Mouse (Mus musculus) fat pad, adult 2 months (tissue): ENCODE data around the gene Galnt4.

ENCODE experiments used
- DNase-seq: peaks from one replicate; pipeline ENCODE4 v3.0.0-alpha.2; 2011; ENCODE audit warnings: low read depth, low spot score; ENCODE audit errors: extremely low read depth

The Galnt4 gene

DNA sequence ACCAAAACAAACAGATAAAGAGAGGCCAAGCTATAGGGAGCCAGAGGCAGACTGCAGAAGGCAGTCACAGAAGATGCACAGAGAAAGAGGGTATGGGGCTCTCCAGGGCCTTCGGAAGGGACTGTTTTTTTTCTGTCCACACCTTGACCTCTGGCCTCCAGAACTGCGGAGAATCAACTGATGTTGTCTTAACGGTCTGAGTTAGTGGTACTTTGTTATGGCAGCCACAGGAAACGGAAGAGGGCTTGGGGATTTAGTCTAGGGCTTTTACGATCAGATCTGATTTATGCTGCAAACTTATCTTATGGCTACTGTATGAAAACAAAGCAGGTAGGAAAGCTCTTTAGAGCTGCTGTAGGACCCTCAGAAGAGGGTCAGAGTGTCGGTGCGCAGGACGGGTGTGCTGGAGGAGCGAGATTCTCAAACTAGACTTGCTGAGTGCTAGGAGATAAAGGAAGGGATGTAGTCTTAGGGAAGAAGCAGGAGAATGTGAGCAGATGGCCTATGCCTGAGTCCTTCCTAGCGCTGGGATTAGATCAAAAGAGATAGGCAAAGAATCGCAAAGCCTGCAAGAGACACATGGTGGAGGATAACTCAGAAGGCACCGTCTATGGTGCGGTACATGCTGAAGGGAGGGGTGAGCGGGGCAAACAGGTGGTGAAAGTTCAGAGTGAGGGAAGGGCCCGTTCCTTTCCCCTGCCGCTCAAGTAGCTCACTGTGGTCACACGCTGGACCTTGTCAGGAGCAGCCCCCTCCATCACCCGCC lies 7.7 kb downstream of the Galnt4 start:
- no peak for DNase-seq

DNA sequence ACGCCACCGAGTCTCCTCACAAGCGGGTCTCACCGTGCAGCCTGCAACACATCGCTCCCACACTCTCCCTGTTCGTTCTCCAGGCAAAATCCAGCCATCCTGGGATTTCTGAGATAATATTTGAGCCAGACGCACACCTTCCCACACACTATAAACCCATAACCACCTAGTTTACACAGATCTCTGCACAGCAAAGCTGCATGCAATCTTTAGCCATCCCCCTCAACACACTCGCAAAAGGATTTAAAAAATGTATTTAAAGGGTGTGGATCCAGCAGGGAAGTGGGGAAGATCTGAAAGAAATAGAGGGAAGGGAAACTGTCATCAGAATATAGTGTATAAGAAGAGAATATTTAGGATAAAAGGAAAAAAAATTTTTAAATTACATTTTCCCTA lies 8.3 kb downstream of the Galnt4 start:
- DNase-seq = no peak

DNA sequence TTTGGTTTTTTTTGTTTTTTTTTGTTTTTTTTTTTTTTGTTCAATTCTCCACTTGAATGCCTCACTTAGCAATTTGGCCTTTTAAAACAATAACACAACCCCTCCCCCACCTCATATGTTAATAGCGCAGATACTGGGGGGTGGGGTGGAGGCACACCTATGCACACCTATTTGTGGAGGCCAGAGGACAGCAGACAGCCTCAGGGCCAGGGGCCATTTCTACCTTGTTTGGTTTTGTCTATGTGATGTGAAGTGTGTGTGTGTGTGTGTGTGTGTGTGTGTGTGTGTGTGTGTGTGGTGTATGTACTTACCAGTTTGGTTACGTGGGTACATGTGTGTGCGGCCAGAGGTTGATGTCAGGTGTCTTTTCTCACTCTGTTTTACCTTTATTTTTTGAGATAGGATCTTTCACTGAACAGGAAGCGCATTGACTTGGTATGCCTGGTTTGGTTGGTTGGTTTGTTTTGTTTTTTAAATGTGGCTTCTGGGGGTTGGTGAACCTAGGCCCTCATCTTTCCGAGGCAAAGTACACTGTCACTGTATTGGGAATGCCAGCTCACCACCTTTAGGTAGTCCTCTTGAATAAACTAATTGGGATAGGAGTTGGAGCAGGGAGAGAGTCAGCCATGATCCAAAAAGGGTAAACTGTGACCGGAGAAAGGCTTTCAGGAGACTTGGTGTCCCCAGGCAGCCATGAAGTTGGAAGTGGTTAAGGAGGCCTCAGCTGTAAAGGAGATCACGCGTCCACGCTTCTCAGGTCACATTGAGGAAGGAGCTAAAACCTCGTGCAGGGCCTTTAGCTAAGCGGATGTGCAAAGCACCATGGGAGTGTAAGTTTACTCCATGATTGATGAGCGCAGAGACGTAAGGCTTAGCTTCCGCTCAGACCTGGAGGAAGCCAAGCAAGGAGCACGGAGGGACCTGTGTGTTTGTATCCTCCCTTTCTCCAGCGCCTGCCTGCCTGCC lies 9.0 kb downstream of the Galnt4 start:
- no peak for DNase-seq

DNA sequence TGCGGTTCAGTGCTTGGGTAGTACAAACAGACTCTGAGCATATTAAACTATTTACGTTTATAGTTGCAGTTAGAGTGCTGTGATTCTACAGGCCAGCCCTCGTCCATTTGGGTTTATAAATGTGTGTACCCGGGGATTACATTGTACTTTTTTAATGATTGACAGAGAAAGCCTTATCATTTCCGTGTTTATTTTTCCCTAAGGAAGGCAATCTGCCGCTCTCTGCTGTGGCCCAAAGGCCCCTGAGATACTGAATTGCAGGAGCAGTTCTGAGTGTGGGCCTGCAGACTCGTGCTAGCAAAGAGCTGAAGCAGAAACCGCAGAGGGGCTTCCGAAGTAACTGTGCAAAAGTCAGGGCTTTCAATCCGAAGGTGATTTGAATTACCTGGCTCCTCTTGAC lies 9.9 kb downstream of the Galnt4 start:
- no peak for DNase-seq

DNA sequence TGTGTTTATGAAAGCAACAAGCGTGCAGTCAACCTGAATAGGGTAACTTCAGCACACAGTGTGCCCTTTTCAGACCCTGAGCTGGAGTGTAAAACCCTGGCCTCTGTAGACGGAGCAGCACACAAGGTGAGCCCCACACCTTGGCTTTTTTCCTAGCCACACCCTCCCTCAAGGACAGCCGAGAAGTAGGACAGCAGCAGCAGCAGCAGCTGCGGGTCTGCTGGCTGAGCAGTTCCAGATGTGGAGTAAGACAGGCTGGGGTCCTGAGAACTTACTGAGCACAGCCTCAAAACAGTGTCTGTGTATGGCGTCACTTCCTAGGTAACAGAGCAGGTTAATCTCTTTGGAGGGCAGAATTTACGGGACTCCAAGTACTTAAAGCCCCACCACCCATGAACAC lies 10.7 kb downstream of the Galnt4 start:
- no peak for DNase-seq

DNA sequence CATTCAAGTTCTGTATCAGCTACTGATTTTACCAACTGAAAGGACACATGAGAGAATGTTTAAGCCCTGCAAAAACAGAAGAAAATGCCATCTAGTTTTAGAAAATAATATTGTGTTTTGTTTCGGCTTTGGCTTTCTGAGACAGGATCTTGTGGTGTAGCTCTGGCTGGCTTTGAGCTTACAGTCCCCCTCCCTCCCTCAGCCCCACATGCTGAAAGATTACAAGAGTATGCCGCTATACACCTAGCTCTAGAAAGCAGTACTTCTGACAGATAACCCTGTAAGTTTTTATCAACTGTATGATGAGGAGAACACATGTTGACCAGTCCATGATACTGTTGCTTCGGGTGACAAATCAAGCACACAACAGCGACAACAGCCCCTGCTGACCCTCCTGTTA lies 11.5 kb downstream of the Galnt4 start:
- no peak for DNase-seq

DNA sequence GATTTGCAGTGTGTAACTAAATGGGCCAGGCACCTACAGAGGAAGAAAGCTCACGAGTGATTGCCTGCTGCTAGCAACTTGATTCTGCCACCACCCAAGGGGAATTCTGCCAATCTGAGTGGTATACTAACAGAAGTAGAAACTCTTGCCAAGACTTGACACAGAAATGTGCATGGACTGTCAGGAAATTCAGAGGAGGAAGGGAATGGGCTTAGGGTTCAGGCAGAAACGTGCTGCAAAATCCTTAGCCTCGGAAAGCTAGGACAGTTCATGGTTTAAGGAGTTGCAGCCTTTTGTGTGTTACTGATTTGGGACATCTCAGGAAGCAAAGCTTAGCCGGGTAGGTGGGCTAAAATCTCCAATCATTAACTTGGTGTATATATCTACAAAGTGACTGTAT lies 18.3 kb downstream of the Galnt4 start, which contains the start of gene Phxr2:
TSS of gene Phxr2 (minus strand) at position 101 of the 400 bp plus-strand sequence.
- no peak for DNase-seq

DNA sequence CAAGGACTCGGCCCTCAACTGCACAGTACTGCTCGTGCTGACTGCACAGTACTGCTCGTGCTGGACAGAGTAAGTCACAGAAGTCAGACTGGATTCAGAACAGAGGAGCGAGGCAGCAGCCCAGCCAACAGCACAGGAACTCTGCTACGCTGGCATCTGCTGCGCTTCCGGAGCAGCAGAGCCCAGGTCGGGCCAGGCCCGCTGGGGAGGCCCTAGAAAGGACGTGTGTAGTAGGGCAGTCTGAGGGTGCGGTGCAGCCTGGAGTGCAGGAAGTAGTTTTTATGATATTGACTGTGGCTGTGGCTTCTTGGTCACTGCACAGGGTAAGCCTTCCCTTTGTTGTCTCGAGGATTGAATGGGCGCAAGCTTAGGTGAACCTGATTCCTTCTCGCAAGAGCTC lies 19.0 kb downstream of the Galnt4 start:
- DNase-seq = no peak

DNA sequence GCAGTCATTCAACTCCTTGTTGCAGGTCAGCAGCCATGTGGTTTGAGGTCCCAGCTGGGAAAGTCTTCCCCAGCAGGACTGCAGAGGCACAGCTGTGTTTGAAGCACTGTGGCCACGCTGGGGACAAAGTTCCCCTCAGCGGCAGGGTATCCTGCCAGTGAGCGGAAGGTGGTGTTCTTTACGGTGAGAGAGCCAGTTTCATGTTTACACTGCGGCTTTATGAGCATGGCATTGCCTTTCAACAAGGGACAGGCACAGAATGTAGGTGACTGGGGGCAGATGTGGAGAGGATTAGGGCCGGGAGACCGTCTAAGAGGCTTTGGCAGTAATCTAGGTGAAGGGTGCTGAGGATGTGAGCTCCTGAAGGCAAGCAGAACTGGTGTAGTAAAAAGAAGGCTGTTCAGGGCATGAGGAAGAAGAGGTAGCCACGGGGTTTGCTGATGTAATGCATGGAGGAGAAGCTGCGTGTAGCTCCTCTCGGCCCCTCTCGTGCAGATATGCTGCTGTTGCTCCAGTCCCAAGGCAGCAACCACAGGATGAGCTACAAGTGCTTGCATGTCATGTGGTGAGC lies 19.8 kb downstream of the Galnt4 start:
- no peak for DNase-seq

DNA sequence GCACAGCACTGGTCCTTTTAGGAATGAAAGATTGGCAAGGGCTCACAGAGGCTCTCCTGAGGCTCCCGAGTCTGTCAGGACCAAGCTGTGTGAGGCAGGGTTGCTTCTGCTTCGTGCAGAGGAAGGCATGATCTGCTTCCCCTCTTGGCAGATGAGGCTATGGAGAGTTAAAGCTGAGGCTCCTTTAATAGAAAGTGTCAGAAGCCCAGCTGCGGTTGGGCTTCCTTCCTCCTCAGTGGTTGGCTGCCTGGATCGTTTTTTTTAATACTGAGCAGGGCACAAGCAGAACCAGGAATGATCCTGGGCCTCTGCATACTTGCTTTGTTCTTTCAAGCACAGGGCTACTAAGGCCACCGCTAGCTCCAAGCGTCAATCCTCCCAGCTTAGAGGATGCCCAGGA lies 22.7 kb downstream of the Galnt4 start:
- no peak for DNase-seq

DNA sequence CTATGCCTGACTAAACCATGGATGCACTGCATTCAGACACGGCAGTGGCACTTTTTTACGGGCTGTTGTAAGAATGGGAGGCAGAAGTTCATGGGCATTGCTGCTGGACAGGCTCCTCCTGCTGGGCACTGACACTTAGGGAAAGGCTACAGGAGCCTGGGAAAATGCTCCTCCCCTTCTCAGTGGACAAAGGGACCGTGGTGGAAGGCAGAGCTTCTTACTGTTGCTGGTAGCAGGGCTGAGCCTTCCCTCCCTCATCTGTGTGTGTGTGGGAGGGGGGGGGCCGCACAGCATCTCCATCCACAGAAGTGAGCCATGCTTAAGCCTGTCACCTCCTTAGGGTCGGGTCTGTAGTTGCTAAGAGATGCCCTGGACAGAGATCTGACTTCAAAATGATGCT lies 23.3 kb downstream of the Galnt4 start:
- no peak for DNase-seq

DNA sequence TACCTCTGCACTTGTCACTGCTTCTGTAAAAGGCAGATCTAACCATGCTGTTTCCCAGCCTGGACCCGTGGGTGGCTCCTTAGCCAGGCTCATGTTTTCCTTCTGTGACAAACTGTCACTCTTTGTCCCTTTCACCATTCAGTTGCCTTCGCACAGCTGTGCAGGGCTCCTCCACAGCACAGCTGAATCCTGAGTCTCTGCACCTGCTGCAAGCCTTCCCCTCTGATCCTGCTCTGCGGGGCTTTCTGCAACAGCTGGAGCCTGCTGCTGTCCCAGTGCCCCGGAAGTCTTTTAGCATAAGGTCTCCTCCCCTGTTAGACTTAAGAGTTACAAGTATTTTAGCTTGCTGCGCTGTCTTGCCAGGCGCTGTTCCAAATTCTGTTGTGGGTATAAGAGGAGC lies 24.2 kb downstream of the Galnt4 start:
- DNase-seq = no peak

DNA sequence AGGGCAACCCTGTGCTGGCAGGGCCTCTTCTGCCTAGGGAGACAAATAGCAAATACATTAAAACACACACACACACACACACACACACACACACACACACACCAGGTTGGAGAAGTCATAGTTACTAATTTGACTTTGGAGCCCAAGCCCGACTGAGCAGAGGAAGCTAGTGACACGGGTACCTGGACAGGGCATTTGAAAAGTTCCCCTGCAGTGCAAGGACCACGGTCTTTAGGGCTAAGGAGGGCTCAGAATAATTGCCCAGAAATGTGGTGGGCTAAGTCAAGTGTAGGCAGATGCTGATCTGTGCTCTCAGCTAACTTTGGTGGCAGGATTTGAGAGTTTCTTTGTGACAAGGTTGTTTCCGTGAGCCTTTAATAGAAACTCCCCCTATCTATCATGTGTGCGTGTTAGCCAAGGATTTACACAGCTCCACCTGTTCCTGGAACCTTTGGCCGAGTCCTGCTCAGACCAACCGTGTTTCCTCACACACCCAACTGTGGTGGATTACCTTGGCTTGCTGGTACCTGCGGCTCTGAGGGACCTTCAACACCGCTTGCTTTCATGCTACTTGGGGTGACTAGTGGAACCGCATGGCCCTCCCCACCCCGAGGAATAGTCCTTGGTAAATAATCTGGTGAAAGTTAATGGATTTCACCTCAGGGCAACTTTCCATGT lies 24.8 kb downstream of the Galnt4 start:
- DNase-seq = no peak

DNA sequence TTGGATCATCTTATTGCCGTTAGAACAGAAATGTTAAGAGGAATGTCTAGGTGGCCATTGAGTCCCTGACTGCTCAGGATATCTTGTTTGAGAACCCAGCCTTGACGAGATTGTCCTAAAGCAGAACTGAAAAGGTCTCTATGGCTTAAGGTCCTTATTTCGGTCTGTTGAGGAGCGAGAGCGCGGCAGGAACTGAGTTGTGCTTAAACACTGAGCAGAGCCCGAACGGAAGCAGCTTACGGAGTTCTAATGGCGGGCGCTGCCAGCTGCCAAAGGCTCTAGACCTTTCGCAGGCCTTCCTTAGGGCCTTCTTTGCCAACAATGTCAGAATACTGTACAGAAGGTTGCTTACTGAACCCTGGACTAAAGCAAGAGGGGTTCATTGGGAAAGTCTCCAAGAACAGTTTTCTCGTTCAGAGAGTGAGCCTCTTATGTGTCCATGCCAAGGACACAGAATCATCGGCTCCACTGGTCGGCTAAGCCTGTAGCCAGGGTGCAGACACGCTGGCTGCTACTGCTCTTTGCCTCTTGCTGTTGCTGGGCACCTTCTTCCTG lies 25.4 kb downstream of the Galnt4 start:
- DNase-seq = no peak

DNA sequence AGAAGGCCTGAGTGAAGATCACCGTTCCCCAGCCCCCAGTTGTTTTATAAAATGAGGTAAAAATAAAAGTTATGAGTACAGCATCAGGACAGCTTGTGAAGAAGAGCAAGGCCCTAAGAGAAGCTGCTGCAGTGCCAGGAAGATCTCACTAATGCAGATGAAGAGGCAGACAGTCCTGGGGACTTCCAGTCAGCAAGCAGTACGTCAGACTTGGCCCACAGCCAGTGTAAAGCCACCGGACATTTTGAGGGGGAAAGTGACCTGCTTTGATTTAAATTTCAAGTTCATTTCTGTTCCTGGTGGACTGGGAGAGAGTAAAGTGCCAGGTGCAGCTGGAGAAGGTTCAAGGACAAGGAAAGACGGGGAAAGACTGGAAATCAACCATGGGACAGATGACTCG lies 28.4 kb downstream of the Galnt4 start:
- DNase-seq = no peak

DNA sequence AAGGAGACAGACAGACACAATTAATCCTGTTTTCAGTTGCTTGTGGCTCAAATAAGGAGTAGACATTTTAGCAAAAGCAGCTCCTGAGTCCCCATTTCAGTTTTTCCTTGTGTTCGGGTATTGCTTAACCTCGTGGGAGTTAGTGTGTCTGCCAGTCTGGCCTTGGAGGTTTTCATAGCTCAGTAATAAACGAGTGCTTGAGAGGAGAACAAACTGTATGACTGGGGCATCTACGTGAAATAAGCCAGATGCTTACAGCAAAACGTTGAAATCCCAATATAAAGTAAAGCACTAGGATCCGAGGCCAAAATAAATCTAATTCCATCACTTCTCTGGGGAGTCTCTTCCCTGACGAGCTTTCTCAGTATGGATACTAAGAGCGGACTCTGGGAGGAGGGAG lies 37.7 kb downstream of the Galnt4 start:
- no peak for DNase-seq

DNA sequence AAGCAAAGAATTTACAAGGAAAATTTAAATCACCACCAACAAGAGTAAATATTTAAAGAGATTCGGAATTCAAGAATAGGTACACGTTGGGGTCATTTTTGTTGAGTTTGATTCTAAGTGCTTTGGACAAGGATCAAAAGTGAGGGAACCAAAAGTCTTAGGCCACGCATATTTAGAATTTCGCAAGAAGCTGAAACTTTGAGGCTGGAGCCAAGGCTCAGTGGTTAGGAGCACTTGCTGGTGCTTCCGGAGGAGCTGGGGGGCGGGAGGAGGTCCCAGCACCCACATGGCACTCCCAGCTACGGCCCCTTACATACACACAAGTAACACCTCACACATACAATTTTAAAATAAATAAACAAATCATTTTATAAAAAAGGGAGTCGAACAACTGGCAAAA lies 38.6 kb downstream of the Galnt4 start:
- no peak for DNase-seq

DNA sequence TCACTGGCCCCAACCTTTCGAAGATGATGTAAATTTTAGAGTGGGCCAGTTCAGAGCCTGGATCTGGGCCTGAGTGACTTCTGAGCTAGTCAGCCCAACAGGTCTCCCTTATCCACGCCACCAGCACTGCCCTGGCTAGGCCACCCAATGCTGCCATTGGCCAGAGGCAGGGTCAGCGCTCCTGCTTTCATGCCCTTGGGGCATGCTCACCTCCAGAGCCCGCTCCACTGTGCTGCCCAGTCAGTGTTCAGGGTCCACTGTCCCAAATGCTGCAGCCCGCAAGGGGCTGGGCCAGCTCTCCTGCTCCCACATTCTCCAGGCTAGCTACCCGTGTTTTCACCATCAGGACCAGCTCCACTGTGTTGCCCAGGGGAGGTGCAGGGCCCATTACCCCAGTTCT lies 42.1 kb downstream of the Galnt4 start:
- DNase-seq = no peak

DNA sequence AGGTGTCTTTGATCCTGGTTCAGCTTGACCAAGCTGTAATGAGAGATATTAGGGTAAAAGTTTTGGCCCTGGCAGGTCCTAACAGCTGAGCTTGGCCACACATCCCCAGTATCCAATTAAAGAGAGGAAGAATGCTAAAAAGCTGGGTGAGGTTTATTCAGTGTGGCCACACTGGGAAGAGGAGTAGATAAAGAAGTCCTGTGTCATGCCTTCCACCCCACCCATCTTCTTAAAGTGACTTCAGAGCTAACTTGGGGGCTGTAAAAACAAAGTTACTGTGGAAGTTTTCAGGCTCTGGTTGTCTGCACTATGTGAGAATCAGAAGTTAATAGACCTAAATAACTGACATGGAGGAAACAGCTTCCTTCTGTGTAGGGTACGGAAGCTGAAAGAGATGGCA lies 43.6 kb downstream of the Galnt4 start:
- no peak for DNase-seq

DNA sequence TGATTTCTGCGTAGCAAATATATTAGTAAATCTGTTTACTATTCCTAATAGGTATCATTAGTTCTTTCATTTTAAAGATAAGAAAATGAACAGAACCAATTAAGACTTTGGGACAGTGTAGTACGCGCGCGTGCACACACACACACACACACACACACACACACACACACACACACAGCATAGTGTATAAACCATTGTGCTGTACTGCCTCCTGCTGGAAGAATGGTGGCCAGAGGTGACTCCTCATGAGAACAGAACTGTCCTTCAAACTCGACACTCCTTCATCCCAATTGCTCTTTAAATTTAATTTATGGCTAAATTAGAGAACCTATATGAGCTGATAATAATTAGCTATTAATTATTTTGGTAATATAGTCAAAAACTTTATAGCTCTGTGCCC lies 44.1 kb downstream of the Galnt4 start:
- no peak for DNase-seq

DNA sequence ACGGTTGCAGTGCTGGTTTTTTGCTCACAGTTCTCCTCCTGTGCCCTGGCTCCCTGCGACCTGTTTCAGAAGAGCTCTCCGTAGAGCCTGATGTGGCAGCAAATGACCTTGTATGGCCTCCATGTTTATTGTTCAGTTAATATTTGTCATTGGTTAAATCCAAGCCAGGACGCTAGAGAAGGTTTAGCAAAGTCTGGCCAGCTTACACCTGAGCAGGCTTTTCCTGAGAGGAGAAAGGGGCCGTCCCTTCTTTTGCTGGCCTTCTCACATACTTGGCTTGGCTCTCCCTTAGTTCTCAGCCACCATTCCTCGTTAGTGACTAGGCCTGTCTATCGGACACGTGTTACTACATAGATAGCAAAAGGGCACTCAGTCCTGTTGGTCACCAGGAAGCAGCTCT lies 46.7 kb downstream of the Galnt4 start:
- DNase-seq = no peak
